Mouse (Mus musculus) heart, postnatal 0 days (tissue): ENCODE measurements around the gene Dexi.

Experiments used
- CTCF ChIP-seq: IDR thresholded peaks from 2 replicates; pipeline ENCODE4 v1.5.1; 2016; ENCODE audit warnings: antibody characterized with exemption, control low read depth, low read depth
- EP300 ChIP-seq: IDR thresholded peaks from 2 replicates; pipeline ENCODE4 v1.6.1; 2016; ENCODE audit warnings: antibody characterized with exemption, low read depth

DNA sequence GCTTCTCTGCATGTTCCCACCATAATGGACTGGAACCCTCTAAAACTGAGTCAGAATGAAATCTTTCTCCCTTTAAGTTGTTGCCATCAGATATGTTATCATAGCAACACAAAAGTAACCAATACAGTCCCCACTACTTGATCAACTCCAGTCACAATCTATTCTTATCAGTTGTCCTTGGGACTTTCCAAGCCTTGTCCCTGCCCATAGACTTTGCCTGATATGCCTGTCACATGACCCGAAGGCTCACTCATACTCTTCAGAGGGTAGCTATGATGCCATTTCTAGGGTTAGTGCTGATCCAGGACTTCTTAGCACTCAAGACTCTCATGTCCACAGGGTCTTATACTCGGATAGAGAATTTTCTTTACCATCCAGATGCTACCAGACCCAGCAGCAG lies 82.7 kb downstream of the Dexi start:
- no peak for TF ChIP-seq CTCF
- no peak for TF ChIP-seq EP300
